Mouse (Mus musculus) Patski (cell line): Measurements from ENCODE around the gene Hoxc9. TPM values are rescaled to one million over a fixed set of nuclear protein-coding genes. Genes with fewer than 3 reads are reported as not detected.

Experiments
- ATAC-seq: fragments of 100-300 bp; one replicate; pipeline ENCODE4 v1.8.0; 2021
- CTCF ChIA-PET: fragments of 350-600 bp; sonication (Branson Sonifier 250); formaldehyde crosslinking; loops from one replicate; lab custom pipeline; 2022; ENCODE audit warnings: inconsistent platforms; lab: Charles Lee
- POLR2A ChIA-PET: fragments of 350-600 bp; sonication (Branson Sonifier 250); formaldehyde crosslinking; loops from one replicate; lab custom pipeline; 2022; ENCODE audit warnings: antibody characterized with exemption, inconsistent platforms; lab: Charles Lee
- DNase-seq: peaks from one replicate; pipeline ENCODE4 v3.0.0-alpha.2; 2011; ENCODE audit warnings: low read depth, low spot score
- H3K27me3 ChIP-seq: fragments of 371-371 bp; one replicate; pipeline ENCODE4 v1.5.1; 2021
- CTCF ChIP-seq: fragments of 100-300 bp; IDR thresholded peaks from one replicate; pipeline ENCODE4 v1.5.1; 2021
- in situ Hi-C: fragments of 300-500 bp; cut with MboI; formaldehyde crosslinking; loops from 3 replicates; pipeline ENCODE4 v1.11.1; 2018; ENCODE audit warnings: low pct_unique_long_range_greater_than_20kb, mixed read lengths
- polyA plus RNA-seq: library from polyadenylated mRNA; unstranded; gene quantifications from one replicate; pipeline ENCODE4 v1.2.3, GENCODE M21; 2021

Gene Hoxc9
- polyA plus RNA-seq, 1 experiment from 2014 or later: 5.8 TPM

DNA sequence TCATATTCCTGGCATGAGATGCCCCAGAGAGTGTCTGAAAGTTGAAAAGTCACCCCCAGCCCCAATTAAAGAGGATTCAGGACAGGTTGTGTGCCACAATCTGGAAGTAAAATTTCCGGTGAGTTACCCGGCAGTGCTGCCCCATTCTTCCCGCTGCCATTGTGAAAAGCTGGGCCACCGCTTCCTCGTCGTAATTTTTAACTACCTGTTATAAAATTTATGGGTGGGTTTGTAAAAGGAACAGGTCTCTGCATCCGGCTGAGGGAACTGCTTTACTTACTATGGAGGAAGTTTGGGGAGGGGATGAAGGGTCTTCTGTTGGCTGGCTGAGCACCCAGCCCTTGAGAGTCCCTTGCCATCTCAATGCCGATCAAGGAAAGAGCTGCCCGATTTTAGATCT is 20.3 kb downstream of the Hoxc9 start:
- POLR2A ChIA-PET: no interaction called here
- no peaks in the 10 kb centered on the region for H3K27me3 ChIP-seq
- ATAC-seq: no peak
- DNase-seq: no peak
- CTCF ChIA-PET: interaction anchor here (1.8 kb wide), 1 partner anchor 9 kb away, joined by 8 read pairs; no protein-coding TSS in a partner anchor
- in situ Hi-C loops: no loop called here
- no peak for TF ChIP-seq CTCF

DNA sequence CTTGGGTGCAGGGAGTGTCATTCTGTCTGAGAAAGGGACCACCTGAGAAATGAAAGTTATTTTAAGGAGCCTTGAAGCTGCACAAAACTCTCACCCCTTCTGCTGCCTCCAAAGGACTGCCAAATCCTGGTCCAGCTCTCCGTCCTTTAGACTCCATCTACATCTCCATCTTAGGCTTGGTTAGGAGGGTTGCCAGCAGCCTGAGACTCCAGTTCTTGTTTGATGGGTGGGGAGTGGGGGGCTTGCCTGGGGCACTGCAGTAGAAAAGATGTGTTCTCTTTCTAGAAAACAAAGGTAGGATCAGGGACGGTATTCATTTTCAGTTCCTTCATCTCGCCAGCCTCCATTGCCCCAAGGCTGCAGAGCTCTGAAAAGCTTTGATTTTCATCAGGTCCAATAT is 21.2 kb downstream of the Hoxc9 start:
- ATAC-seq (no peak), DNase-seq (no peak)
- POLR2A ChIA-PET: no interaction called here
- no peak for TF ChIP-seq CTCF
- H3K27me3 ChIP-seq: no peaks in the 10 kb centered on the region
- in situ Hi-C loops: no loop called here
- CTCF ChIA-PET: interaction anchor here (1.0 to 1.8 kb wide), 2 partner anchors 10 to 133 kb away, joined by 3 to 8 read pairs; no protein-coding TSS in a partner anchor

DNA sequence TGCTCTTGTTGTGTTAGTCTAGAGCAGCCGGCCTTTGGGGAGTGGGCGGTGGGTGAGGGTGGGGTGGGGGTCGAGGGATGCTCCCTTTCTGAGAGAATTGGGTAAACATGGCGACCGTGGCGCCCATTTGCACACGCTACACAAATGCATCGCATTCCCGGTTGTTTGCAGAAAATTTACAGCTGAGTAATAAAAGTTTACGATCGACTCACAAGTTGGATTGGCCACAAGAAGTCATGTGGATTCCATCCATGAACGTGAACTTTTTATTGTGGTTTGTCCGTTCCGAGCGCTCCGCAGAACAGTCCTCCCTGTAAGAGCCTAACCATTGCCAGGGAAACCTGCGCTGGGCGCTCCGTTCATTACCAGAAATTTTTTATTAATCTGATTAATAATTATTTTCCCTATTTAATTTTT is 21.7 kb downstream of the Hoxc9 start, which contains the start of gene Hoxc6:
Gene Hoxc6, plus strand, starts transcription at position 319 of the 417 bp plus-strand sequence.
- no peaks in the 10 kb centered on the region for H3K27me3 ChIP-seq
- CTCF ChIA-PET: interaction anchor here (1.0 to 1.8 kb wide), 3 partner anchors 11 to 133 kb away, joined by 3 to 8 read pairs (median 3); no protein-coding TSS in a partner anchor
- in situ Hi-C loops: no loop called here
- no peak for DNase-seq
- TF ChIP-seq CTCF: no peak
- POLR2A ChIA-PET: no interaction called here
- no peak for ATAC-seq

DNA sequence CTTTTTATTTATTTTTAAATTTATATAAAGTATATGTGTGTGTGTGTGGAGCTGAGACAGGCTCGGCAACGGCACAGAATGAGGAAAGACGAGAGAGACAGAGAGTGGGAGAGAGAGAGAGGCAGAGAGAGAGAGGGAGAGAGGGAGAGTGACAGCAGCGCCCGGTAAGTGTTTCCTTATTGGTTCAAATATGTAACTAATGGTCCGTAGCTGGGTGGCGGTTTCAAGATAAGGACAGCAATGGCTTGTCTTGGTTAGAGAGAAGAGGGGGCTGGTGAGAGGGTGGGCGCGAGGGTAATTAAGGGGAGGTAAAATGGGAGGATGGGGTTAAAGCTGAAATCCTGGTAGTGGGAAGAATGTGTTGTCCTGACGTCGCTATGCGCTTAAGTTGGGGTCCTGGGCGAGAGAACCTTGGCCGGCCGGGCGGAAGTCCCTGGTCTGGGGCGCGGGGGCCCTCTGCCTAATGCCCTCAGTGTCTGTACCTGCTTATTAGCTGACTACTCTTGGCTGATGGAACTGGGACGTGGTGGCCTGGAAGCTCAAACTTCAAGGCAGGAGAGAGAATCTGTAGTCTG is 22.5 kb downstream of the Hoxc9 start:
- in situ Hi-C loops: no loop called here
- TF ChIP-seq CTCF: no peak
- DNase-seq: no peak
- ChIA-PET POLR2A (interaction anchor here (0.8 to 1.2 kb wide), 3 partner anchors 11 to 167 kb away, joined by 3 to 5 read pairs (median 3); no protein-coding TSS in a partner anchor), CTCF (interaction anchor here (1.0 to 2.0 kb wide), 3 partner anchors 11 to 132 kb away, joined by 3 to 8 read pairs (median 3); no protein-coding TSS in a partner anchor)
- ATAC-seq: no peak
- no peaks in the 10 kb centered on the region for H3K27me3 ChIP-seq

DNA sequence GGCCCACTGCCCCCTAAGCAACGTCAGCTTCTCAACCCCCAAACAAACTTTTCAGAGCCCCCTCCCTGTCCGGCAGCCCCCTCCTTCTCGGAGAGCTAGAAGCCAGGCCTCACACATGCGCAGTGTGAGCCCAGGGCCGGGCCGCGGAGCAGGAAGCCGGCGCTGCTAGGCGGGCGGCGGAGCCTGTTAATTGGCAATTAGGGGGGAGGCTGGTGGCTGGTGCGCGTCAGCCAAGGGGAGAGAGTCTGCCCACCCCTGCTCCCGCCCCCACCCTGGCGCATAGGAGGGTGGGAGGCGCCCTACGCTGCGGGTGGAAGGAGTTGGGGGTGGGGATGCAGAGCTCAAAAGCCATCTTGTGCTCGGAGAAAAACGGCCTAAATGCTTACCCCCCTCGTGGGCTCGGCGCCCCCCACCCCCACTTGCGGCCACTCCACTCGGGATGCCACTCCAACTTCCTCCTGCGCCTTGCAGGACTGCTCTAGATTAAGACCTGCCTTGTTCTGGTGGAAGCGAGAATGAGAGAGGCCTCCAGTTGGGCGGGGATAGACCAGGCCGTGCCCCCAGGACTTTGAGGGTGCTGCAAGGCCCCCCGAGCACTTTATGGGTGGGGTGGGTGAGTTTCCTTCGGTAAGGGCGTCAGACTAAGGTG is 23.1 kb downstream of the Hoxc9 start:
- DNase-seq (no peak), ATAC-seq (peak; percentile 32)
- H3K27me3 ChIP-seq: no peaks in the 10 kb centered on the region
- CTCF ChIA-PET: interaction anchor here (1.2 to 2.0 kb wide), 3 partner anchors 12 to 94 kb away, joined by 3 to 8 read pairs (median 3); no protein-coding TSS in a partner anchor
- no peak for TF ChIP-seq CTCF
- POLR2A ChIA-PET: interaction anchor here (0.5 to 1.2 kb wide), 4 partner anchors 9 to 166 kb away, joined by 3 to 5 read pairs (median 3); no protein-coding TSS in a partner anchor
- in situ Hi-C loops: no loop called here

DNA sequence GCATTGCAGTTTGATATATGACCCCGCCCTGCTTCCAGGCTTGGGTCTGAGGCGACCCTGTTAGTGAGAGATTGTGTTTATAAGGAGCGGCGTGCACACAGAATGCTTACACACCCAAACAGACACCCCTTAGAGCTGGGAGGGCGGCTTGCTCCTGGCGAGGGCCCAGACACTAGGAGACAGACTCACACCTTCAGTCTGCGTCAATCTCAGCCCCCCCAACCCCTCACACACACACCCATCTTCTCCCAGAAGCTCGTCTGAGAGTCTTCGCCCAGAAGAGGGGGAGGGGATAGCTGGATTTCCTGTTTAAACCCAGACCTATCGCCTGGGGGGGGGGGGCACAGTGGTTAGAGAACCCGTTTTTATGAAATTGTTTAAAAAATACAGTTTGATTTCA is 23.7 kb downstream of the Hoxc9 start:
- in situ Hi-C loops: no loop called here

DNA sequence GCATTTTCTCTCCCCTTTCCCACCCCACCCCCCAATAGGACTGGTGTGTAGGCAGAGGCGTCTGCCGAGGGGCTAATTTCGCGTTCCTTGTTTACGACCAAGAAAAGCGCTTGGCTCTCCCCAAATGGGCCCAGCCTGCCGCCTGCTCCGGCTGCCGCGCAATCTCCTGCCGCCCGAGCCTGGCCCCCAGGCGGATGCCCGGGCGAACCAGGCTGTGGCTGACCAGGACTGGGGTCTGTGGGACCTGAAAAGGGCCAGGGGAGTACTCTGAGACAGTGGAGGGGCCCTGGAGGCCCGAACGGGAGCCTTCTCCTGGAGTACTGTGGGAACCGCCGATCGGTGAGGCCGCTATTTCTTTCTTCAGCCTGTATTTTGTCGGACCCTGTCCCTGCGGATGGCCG is 24.3 kb downstream of the Hoxc9 start:
- no peak for ATAC-seq
- ChIA-PET CTCF (interaction anchor here (1.2 to 1.8 kb wide), 2 partner anchors 13 to 178 kb away, joined by 3 to 7 read pairs; no protein-coding TSS in a partner anchor), POLR2A (no interaction called here)

More for the DNA sequence above, 23.7 kb downstream of the Hoxc9 start:
- ATAC-seq: no peak
- H3K27me3 ChIP-seq: no peaks in the 10 kb centered on the region
- CTCF ChIA-PET: interaction anchor here (1.2 to 2.0 kb wide), 3 partner anchors 12 to 178 kb away, joined by 3 to 8 read pairs (median 7); no protein-coding TSS in a partner anchor
- no peak for DNase-seq
- TF ChIP-seq CTCF: no peak
- POLR2A ChIA-PET: interaction anchor here (0.5 kb wide), 1 partner anchor 8 kb away, joined by 3 read pairs; no protein-coding TSS in a partner anchor

DNA sequence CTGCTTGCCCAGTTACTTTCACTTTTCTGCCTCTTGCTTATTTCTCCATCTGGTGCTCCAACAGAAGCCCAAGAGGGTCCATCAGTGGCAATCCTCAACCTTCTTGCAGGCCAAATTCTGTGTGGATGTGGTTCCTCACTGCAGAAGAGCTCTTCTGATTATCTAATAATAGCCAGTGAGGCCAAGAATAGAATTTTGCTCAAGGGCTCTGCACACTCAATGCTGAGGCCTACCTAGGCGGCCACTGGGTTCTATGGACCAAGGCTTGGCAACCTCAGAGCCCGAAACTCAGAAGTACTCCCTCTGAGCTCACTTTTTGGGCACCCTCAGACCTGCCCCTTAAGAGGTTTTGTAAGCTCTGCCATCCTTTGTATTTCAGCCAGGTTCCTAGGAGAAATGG is 25.1 kb downstream of the Hoxc9 start:
- ChIA-PET POLR2A (no interaction called here), CTCF (interaction anchor here (1.8 kb wide), 1 partner anchor 177 kb away, joined by 7 read pairs; no protein-coding TSS in a partner anchor)
- no peak for DNase-seq
- TF ChIP-seq CTCF: no peak
- in situ Hi-C loops: no loop called here
- ATAC-seq: no peak
- H3K27me3 ChIP-seq: no peaks in the 10 kb centered on the region

More for the DNA sequence above, 24.3 kb downstream of the Hoxc9 start:
- in situ Hi-C loops: no loop called here
- TF ChIP-seq CTCF: no peak
- no peak for DNase-seq
- no peaks in the 10 kb centered on the region for H3K27me3 ChIP-seq

DNA sequence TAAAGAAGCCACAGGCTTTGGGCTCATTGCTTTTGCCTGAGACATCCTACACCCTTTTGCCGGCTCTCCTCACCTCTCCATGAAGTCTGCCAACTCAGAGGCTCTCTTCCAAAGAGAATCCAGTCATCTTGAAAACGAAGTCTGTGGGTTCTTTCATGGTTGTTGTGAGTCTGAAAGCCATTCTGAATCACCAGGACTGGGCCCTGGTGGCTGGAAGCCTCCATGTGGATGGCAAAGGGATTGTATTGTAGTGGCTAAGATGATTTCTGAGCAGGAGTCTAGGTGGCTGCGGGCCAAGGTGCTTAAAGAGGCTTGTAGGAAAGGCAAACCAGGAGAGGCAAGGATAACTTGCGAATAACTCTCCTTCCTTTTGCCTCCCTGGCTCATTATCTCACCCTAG is 25.9 kb downstream of the Hoxc9 start:
- no peak for TF ChIP-seq CTCF
- no peak for ATAC-seq
- no peaks in the 10 kb centered on the region for H3K27me3 ChIP-seq
- POLR2A ChIA-PET: no interaction called here
- CTCF ChIA-PET: no interaction called here
- DNase-seq: no peak
- in situ Hi-C loops: no loop called here

DNA sequence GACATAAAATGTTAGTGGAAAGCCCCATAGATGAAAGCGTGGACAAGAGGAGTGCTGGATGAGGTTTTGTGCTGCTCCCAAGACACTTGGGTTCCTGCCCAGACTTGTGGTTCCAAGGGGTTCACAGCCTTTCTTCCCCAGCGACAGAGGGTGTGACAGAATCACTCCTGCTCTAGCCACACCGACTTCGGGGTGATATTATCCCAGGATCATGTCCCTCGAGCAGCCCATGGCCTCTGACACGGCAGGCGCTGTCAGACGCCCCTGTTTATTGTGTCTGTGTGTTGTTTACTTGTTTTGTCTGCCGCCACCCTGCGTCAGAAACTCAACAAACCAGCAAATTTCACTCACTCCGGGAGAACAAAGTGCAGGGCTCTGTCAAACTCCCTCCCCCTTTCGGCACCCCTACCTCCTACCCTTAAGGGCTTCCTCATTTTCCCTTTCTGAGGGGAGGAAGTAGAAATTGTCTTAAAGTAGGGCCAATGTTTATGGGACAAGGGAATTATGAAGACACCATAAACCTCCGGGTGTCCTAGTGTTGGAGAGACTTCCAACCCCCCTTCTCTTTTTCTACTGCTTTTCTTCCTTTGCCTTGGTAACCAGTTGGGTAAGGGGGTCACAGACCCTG is 26.7 kb downstream of the Hoxc9 start:
- in situ Hi-C loops: no loop called here
- no peaks in the 10 kb centered on the region for H3K27me3 ChIP-seq
- DNase-seq (no peak), ATAC-seq (no peak)
- ChIA-PET CTCF (no interaction called here), POLR2A (no interaction called here)
- TF ChIP-seq CTCF: no peak
